Mouse (Mus musculus): ENCODE results near the gene Snx9. TPM values are rescaled to one million over a fixed set of nuclear protein-coding genes. Genes with fewer than 3 reads are reported as not detected.

Gene Snx9
- polyA plus RNA-seq, 1 experiment from 2014 or later = 30.4 TPM

DNA sequence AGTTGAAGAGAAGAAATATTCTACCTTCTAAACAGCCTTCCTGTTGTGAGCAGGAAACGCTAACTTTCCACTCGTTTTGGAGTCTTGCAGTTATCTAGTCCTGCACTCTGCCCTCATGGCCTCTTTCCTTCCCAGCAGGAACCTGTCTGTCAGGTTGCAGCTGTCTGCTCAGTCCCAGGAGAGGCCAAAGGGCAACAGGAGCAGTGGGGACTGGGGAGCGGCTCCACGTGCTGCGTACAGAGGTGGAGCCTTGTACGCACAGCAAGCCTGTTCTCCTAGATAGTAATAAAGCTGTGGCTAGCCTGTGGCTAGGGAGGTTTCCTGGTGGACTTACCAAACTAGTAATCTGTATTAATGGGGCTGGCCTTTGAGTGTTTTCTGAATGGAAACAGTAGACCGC is 52.0 kb downstream of the Snx9 start:
- H3K4me1 ChIP-seq (ENCODE audit: control insufficient read depth, insufficient read depth, low read length) = peaks cover 2% of the 10 kb centered on the region; the same call in 1 of the 2 replicates
- H3K9ac ChIP-seq (replicated peaks; ENCODE audit: low read length) = no peak overlapping the region
- H3K4me2 ChIP-seq (ENCODE audit: low read depth, low read length) = no peak overlapping the region
- no peak overlapping the region for H3K27ac ChIP-seq (replicated peaks; ENCODE audit: low read depth, low read length)
- ATAC-seq (replicated peaks; ENCODE audit: insufficient number of reproducible peaks, low FRiP score, low TSS enrichment, low read depth) (no peak), DNase-seq (ENCODE audit: low spot score) (peak; percentile 22)
- no peak overlapping the region for H3K4me3 ChIP-seq (ENCODE audit: low read depth, low read length)
- no peaks in the 10 kb centered on the region for H3K27me3 ChIP-seq (ENCODE audit: control insufficient read depth, insufficient read depth, low read length)
- H3K36me3 ChIP-seq (replicated peaks; ENCODE audit: control insufficient read depth, insufficient read depth, low read depth, low read length) = no peaks in the 10 kb centered on the region
- H3K9me3 ChIP-seq (replicated peaks; ENCODE audit: control insufficient read depth, low read length) = no peaks in the 10 kb centered on the region
- 16% methylated on average over 7 of the region's 7 CpGs for WGBS

DNA sequence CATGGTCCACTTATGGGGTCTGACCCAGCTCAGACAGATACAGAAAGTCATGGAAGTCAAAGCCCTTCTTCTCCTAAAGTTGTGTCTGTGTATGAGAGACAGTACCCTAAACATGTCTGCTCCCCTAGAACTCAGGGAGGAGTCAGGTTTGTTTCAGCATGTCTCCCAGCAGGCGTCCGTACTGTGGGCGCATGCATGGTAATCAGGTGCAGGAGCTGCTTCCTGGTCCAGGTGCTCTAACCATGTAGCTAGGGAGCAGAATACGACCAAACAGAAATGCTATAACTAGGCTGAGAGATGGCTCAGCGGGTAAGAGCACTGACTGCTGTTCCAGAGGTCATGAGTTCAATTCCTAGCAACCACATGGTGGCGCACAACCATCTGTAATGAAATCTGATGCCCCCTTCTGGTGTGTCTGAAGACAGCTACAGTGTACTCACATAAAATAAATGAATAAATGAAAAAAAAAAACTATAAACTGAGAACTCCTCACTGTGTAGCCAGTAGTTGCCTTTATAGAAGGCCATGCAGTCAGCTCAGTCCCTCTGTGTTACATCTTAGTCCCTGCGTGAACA is 52.5 kb downstream of the Snx9 start:
- H3K9ac ChIP-seq (replicated peaks; ENCODE audit: low read length) = no peak overlapping the region
- no peaks in the 10 kb centered on the region for H3K36me3 ChIP-seq (replicated peaks; ENCODE audit: control insufficient read depth, insufficient read depth, low read depth, low read length)
- H3K4me2 ChIP-seq (ENCODE audit: low read depth, low read length) = no peak overlapping the region
- no peaks in the 10 kb centered on the region for H3K27me3 ChIP-seq (ENCODE audit: control insufficient read depth, insufficient read depth, low read length)
- H3K9me3 ChIP-seq (replicated peaks; ENCODE audit: control insufficient read depth, low read length) = no peaks in the 10 kb centered on the region
- peaks cover 2% of the 10 kb centered on the region; the same call in 1 of the 2 replicates for H3K4me1 ChIP-seq (ENCODE audit: control insufficient read depth, insufficient read depth, low read length)
- no peak for ATAC-seq (replicated peaks; ENCODE audit: insufficient number of reproducible peaks, low FRiP score, low TSS enrichment, low read depth)
- no peak overlapping the region for H3K4me3 ChIP-seq (ENCODE audit: low read depth, low read length)
- DNase-seq (ENCODE audit: low spot score) = no peak
- no peak overlapping the region for H3K27ac ChIP-seq (replicated peaks; ENCODE audit: low read depth, low read length)
- 60% methylated on average over 7 of the region's 7 CpGs for WGBS

DNA sequence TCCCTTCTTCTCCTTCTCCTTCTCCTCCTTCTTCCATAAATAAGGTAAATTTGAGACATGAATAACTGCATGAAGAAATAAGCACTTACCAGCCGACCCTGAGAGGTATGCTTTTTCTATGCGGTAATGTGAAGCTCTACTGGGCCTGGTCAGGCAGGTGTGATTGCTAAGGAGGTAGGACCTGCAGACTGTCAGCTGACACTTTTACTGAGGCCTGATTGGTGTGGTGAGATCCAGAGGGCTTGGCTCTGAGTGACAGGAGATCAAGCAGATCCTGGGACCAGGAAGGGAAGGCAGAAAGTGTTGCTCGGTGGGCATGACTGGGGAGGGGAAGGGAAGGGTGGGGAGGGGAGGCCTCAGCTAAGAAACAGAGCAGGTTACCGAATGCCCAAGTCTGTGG is 54.9 kb downstream of the Snx9 start:
- no peaks in the 10 kb centered on the region for H3K9me3 ChIP-seq (replicated peaks; ENCODE audit: control insufficient read depth, low read length)
- no peak overlapping the region for H3K4me2 ChIP-seq (ENCODE audit: low read depth, low read length)
- H3K27ac ChIP-seq (replicated peaks; ENCODE audit: low read depth, low read length) = no peak overlapping the region
- no peak overlapping the region for H3K9ac ChIP-seq (replicated peaks; ENCODE audit: low read length)
- no peak overlapping the region for H3K4me3 ChIP-seq (ENCODE audit: low read depth, low read length)
- WGBS = 72% methylated on average over 4 of the region's 4 CpGs
- no peaks in the 10 kb centered on the region for H3K27me3 ChIP-seq (ENCODE audit: control insufficient read depth, insufficient read depth, low read length)
- peaks cover 2% of the 10 kb centered on the region; the same call in 1 of the 2 replicates for H3K4me1 ChIP-seq (ENCODE audit: control insufficient read depth, insufficient read depth, low read length)
- ATAC-seq (replicated peaks; ENCODE audit: insufficient number of reproducible peaks, low FRiP score, low TSS enrichment, low read depth) = no peak; the same call in 1 of the 2 replicates
- DNase-seq (ENCODE audit: low spot score) = peak; percentile 21
- H3K36me3 ChIP-seq (replicated peaks; ENCODE audit: control insufficient read depth, insufficient read depth, low read depth, low read length) = no peaks in the 10 kb centered on the region

DNA sequence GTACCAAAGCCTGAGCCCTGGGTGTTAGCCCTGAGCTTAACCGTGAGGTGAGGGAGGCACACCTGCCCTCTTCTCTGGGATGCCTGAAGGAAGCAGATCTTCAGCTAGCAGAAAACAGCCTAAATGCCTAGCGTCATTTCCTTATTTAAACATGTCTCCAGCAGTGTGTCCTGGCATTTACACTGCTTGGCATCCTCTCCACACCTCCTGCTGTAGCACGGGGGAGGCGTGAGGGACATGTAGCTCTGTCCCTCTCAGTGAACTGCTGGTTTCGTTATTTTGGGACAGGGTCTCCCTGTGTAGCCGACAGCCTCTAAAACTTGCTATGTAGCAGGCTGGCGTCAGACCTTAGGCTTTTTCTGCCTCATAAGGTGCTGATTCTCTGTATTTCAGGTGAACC is 55.5 kb downstream of the Snx9 start:
- no peak overlapping the region for H3K9ac ChIP-seq (replicated peaks; ENCODE audit: low read length)
- H3K27ac ChIP-seq (replicated peaks; ENCODE audit: low read depth, low read length) = no peak overlapping the region
- no peaks in the 10 kb centered on the region for H3K9me3 ChIP-seq (replicated peaks; ENCODE audit: control insufficient read depth, low read length)
- H3K4me3 ChIP-seq (ENCODE audit: low read depth, low read length) = no peak overlapping the region
- H3K4me1 ChIP-seq (ENCODE audit: control insufficient read depth, insufficient read depth, low read length) = peaks cover 2% of the 10 kb centered on the region; the same call in 1 of the 2 replicates
- WGBS = 85% methylated on average over 7 of the region's 7 CpGs
- DNase-seq (ENCODE audit: low spot score) (no peak), ATAC-seq (replicated peaks; ENCODE audit: insufficient number of reproducible peaks, low FRiP score, low TSS enrichment, low read depth) (no peak)
- H3K36me3 ChIP-seq (replicated peaks; ENCODE audit: control insufficient read depth, insufficient read depth, low read depth, low read length) = no peaks in the 10 kb centered on the region
- no peak overlapping the region for H3K4me2 ChIP-seq (ENCODE audit: low read depth, low read length)
- H3K27me3 ChIP-seq (ENCODE audit: control insufficient read depth, insufficient read depth, low read length) = no peaks in the 10 kb centered on the region

DNA sequence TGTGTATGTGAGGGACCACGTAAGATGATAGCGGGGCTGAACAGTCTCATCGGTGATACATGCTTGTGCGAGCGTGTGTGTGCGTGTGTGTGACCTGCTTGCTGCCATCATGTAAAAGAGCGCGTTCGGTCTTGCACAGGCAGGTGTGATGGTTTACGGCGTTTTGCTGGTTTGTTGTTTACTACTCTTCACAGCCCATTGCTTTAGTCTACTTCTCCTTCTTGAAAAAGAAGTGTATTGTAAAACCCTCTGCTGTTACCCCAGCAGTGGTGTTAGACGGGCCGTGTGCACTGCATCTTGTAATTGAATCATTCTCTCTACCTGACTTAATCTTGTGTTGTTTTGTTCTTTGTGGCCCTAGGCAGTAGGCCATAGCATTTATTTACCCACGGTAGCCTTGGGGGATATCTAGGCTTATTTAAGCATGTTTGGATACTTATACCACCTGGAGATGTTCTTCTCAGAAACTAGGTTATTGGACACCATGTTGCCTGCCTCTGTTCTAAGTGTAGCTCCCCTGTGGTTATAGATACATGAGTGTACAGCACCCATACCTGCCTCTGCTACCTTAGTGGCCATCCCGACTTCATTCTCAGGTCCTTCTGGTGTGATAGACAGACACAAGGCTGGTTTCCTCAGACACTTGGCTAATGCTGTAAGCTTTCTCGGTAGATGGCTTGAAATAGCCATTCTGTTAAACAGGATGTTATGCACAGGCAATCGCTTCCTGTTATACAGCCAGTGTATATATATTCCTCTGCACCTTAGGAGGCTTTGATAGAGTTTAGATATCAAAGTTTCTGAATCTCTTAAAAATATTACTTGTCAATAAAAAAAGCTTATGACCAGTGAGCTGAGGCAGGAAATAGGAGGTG is 56.4 kb downstream of the Snx9 start:
- Histone ChIP-seq H3K9ac (replicated peaks; ENCODE audit: low read length) (no peak overlapping the region), H3K4me2 (ENCODE audit: low read depth, low read length) (no peak overlapping the region), H3K4me3 (ENCODE audit: low read depth, low read length) (no peak overlapping the region), H3K27ac (replicated peaks; ENCODE audit: low read depth, low read length) (no peak overlapping the region), H3K36me3 (replicated peaks; ENCODE audit: control insufficient read depth, insufficient read depth, low read depth, low read length) (no peaks in the 10 kb centered on the region), H3K9me3 (replicated peaks; ENCODE audit: control insufficient read depth, low read length) (no peaks in the 10 kb centered on the region), H3K27me3 (ENCODE audit: control insufficient read depth, insufficient read depth, low read length) (no peaks in the 10 kb centered on the region), H3K4me1 (ENCODE audit: control insufficient read depth, insufficient read depth, low read length) (peaks cover 2% of the 10 kb centered on the region; the same call in 1 of the 2 replicates)
- no peak for ATAC-seq (replicated peaks; ENCODE audit: insufficient number of reproducible peaks, low FRiP score, low TSS enrichment, low read depth)
- WGBS = 90% methylated on average over 17 of the region's 17 CpGs
- DNase-seq (ENCODE audit: low spot score) = no peak

DNA sequence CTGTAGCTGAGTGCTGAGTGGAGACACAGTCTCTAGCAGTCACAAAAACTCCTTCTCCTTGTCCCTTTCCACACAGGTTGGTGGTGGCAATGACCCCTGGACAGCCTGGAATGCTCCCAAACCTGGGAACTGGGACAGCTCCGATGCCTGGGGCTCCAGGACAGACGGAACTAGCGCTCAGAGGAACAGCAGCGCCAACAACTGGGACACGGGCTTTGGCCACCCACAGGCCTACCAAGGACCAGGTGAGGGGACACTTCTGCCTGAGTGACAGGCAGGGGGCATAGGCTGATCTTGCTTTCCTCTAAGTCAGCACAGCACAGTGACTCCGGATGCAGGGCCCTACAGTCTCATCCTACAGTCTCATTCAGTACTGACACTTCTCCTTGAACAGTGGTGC is 58.1 kb downstream of the Snx9 start:
- Histone ChIP-seq H3K36me3 (replicated peaks; ENCODE audit: control insufficient read depth, insufficient read depth, low read depth, low read length) (no peaks in the 10 kb centered on the region), H3K27ac (replicated peaks; ENCODE audit: low read depth, low read length) (no peak overlapping the region), H3K9me3 (replicated peaks; ENCODE audit: control insufficient read depth, low read length) (no peaks in the 10 kb centered on the region), H3K4me2 (ENCODE audit: low read depth, low read length) (no peak overlapping the region), H3K4me1 (ENCODE audit: control insufficient read depth, insufficient read depth, low read length) (no peaks in the 10 kb centered on the region), H3K4me3 (ENCODE audit: low read depth, low read length) (no peak overlapping the region), H3K9ac (replicated peaks; ENCODE audit: low read length) (no peak overlapping the region), H3K27me3 (ENCODE audit: control insufficient read depth, insufficient read depth, low read length) (no peaks in the 10 kb centered on the region)
- 89% methylated on average over 6 of the region's 6 CpGs for WGBS
- DNase-seq (ENCODE audit: low spot score) = no peak
- ATAC-seq (replicated peaks; ENCODE audit: insufficient number of reproducible peaks, low FRiP score, low TSS enrichment, low read depth) = no peak

DNA sequence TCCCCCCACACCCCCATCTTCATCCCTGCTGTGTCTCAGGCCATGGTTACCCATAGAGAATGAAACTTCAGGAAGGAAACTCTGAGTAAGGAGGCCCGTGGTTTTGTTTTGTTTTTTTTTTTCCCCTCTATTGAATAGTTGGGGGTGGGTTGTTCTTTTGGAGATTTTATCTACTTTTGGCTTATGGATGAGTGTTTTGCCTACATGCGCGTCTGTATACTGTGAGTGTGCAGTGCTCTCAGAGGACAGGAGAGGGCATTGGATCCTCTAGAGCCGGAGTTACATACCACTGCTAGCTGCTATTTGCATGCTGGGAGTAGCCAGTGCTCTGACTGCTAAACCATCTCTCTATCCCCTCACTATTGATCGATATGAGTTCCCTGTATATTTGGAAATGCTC is 60.3 kb downstream of the Snx9 start:
- no peaks in the 10 kb centered on the region for H3K36me3 ChIP-seq (replicated peaks; ENCODE audit: control insufficient read depth, insufficient read depth, low read depth, low read length)
- 77% methylated on average over 5 of the region's 5 CpGs for WGBS
- no peak overlapping the region for H3K9ac ChIP-seq (replicated peaks; ENCODE audit: low read length)
- ATAC-seq (replicated peaks; ENCODE audit: insufficient number of reproducible peaks, low FRiP score, low TSS enrichment, low read depth) (no peak), DNase-seq (ENCODE audit: low spot score) (no peak)
- no peaks in the 10 kb centered on the region for H3K27me3 ChIP-seq (ENCODE audit: control insufficient read depth, insufficient read depth, low read length)
- no peaks in the 10 kb centered on the region for H3K4me1 ChIP-seq (ENCODE audit: control insufficient read depth, insufficient read depth, low read length)
- no peaks in the 10 kb centered on the region for H3K9me3 ChIP-seq (replicated peaks; ENCODE audit: control insufficient read depth, low read length)
- no peak overlapping the region for H3K27ac ChIP-seq (replicated peaks; ENCODE audit: low read depth, low read length)
- no peak overlapping the region for H3K4me3 ChIP-seq (ENCODE audit: low read depth, low read length)
- no peak overlapping the region for H3K4me2 ChIP-seq (ENCODE audit: low read depth, low read length)

DNA sequence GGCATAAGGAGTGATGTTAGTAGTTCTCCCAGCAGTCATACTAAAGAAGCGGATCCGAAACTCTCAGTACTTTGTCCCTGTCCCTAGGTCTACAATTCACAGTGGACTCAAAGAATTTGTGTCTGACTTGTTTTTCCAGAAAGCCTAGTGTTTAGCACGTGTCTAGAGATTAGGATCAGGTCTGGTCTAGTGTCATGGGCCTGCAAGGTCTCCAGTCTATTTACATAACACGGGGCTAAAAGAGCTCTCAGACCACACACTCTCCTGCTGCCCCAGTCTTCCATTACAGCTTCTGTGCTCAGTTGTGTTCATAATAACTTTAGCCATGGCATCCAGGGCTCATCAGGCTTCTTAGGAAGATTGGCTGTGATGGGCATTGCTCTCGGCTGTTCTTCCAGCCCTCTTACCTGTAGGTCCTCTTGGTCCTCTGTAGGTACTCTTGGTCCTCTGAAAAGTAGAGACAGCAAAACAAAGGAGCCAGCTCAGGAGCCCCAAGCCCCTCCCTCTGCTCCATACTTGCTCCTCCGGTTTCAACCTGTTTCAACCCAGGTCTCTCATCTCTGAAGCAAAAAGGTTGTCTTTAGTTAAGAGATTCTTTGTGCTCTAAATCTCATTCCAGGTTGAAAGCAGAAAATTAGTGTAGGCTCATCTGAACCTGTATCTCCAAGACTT is 62.6 kb downstream of the Snx9 start:
- Histone ChIP-seq H3K27ac (replicated peaks; ENCODE audit: low read depth, low read length) (no peak overlapping the region), H3K27me3 (ENCODE audit: control insufficient read depth, insufficient read depth, low read length) (no peaks in the 10 kb centered on the region), H3K36me3 (replicated peaks; ENCODE audit: control insufficient read depth, insufficient read depth, low read depth, low read length) (no peaks in the 10 kb centered on the region; the same call in 1 of the 2 replicates), H3K9me3 (replicated peaks; ENCODE audit: control insufficient read depth, low read length) (no peaks in the 10 kb centered on the region), H3K4me1 (ENCODE audit: control insufficient read depth, insufficient read depth, low read length) (no peaks in the 10 kb centered on the region), H3K4me2 (ENCODE audit: low read depth, low read length) (no peak overlapping the region), H3K4me3 (ENCODE audit: low read depth, low read length) (no peak overlapping the region), H3K9ac (replicated peaks; ENCODE audit: low read length) (no peak overlapping the region)
- 65% methylated on average over 6 of the region's 6 CpGs for WGBS
- ATAC-seq (replicated peaks; ENCODE audit: insufficient number of reproducible peaks, low FRiP score, low TSS enrichment, low read depth) (no peak), DNase-seq (ENCODE audit: low spot score) (peak; percentile 29)

Data from embryonic facial prominence, embryonic 11.5 days (tissue).